Mouse (Mus musculus) spleen, adult 2 months (tissue): ENCODE data around the gene Wdr59.

Source experiments
- CTCF ChIP-seq: fragments of 200-500 bp; IDR thresholded peaks from 2 replicates; pipeline ENCODE4 v1.5.1; 2011; ENCODE audit warnings: mild to moderate bottlenecking, inconsistent platforms; ENCODE audit not compliant: insufficient read depth, insufficient read length, insufficient replicate concordance; ENCODE audit errors: extremely low read depth
- POLR2A ChIP-seq: fragments of 200-500 bp; IDR thresholded peaks from 2 replicates; pipeline ENCODE4 v1.6.1; 2011; ENCODE audit warnings: low read depth, low read length, inconsistent platforms

DNA sequence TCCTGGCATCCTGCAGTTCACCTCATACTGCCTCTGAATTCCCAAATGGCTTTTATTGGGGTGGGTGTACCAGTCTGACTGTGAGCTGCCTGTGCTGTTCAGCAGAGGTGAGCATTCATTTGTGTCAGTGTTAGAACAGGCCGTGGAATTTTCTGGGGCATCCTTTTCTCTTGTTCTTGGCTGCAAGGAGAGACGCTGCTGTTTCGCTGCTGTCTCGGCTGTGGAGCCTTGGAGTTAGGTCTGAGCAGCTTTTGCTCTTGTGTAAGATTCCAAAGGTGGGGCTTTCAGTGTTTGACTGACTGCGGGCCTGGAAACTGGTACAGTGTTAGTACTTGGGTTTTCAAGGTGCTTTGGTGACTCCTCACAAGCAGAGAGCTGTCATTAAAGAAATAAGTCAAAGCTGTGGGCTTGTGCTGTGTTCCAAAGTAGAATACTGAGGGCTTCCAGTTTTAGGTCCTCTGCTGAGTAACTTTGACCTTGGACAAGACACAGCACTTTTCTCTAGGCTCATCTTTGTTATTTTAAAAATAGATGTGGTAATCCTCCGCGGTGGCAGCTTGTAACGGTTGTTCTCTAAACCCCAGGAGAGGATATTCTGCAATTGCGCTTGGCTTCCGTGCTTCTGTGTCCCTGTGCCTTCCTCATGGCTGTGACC, 17.7 kb upstream of the Wdr59 start:
- TF ChIP-seq CTCF (no peak), POLR2A (no peak)
